ENCODE assay signal across 31 mouse cellular contexts in genomic region chr15:102969296-102969695, GRCm38 (mm10). TPM values are rescaled to one million over a fixed set of nuclear protein-coding genes. Genes with fewer than 3 reads are reported as not detected.
A peak's percentile ranks its signal among the peaks of the same experiment; 100 is the strongest.
DNase-seq lines count a peak whose midpoint lies in the region; ATAC-seq and TF ChIP-seq lines count a peak whose summit lies in the region.
"Had no signal": no experiment of that assay in that cellular context is flagged by ENCODE, and none has a peak within 500 bp of the region (broad histone marks: within the 10 kb centered on the region; RNA-seq: fewer than 3 reads in every experiment).

No protein-coding gene starts in this region.

- H3K4me1 ChIP-seq in intestine, embryonic 14.5 days (replicated peaks; ENCODE audit: control insufficient read depth, insufficient read depth, low read length), result no peaks in the 10 kb centered on the region
- no peaks in the 10 kb centered on the region for H3K4me1 ChIP-seq in intestine, postnatal 0 days (replicated peaks; ENCODE audit: control insufficient read depth, insufficient read depth, low read length)
- H3K4me1 ChIP-seq in neural tube, embryonic 11.5 days (ENCODE audit: control insufficient read depth, insufficient read depth, low read length), result no peaks in the 10 kb centered on the region
- H3K4me1 ChIP-seq in neural tube, embryonic 12.5 days, result peaks cover 8% of the 10 kb centered on the region

- no peaks in the 10 kb centered on the region for H3K36me3 ChIP-seq in intestine, embryonic 14.5 days (ENCODE audit: control insufficient read depth, insufficient read depth, low read length)
- H3K36me3 ChIP-seq in intestine, postnatal 0 days (ENCODE audit: control insufficient read depth, insufficient read depth), result no peaks in the 10 kb centered on the region
- no peaks in the 10 kb centered on the region for H3K36me3 ChIP-seq in neural tube, embryonic 11.5 days (ENCODE audit: control insufficient read depth, insufficient read depth, low read length)
- no peaks in the 10 kb centered on the region for H3K36me3 ChIP-seq in neural tube, embryonic 12.5 days
- H3K36me3 ChIP-seq: embryonic facial prominence, embryonic 12.5 days; forebrain, embryonic 12.5 days had no signal

- no peaks in the 10 kb centered on the region for H3K9me3 ChIP-seq in intestine, embryonic 14.5 days (ENCODE audit: control insufficient read depth, low read length)
- no peaks in the 10 kb centered on the region for H3K9me3 ChIP-seq in intestine, postnatal 0 days (ENCODE audit: control insufficient read depth)
- H3K9me3 ChIP-seq in neural tube, embryonic 11.5 days (ENCODE audit: control insufficient read depth, low read length), result no peaks in the 10 kb centered on the region
- no peaks in the 10 kb centered on the region for H3K9me3 ChIP-seq in neural tube, embryonic 12.5 days
- H3K9me3 ChIP-seq: embryonic facial prominence, embryonic 12.5 days; forebrain, embryonic 12.5 days had no signal

- no peak for TF ChIP-seq CTCF in intestine, postnatal 0 days (IDR thresholded peaks at IDR 0.05; ENCODE audit: low read depth)

- H3K9ac ChIP-seq in intestine, embryonic 14.5 days (ENCODE audit: low read length), result no peak overlapping the region
- H3K9ac ChIP-seq in intestine, postnatal 0 days (ENCODE audit: low read depth, low read length), result no peak overlapping the region
- peak overlapping the region; percentile 90 for H3K9ac ChIP-seq in neural tube, embryonic 11.5 days (ENCODE audit: low read length)
- peak overlapping the region; percentile 100 for H3K9ac ChIP-seq in neural tube, embryonic 12.5 days
- H3K9ac ChIP-seq: embryonic facial prominence, embryonic 12.5 days; forebrain, embryonic 12.5 days; hindbrain, embryonic 14.5 days had no signal

- no peak for ATAC-seq in intestine, embryonic 14.5 days (replicated peaks; ENCODE audit: low FRiP score, low TSS enrichment, low read depth)
- ATAC-seq in intestine, postnatal 0 days, result no peak
- ATAC-seq in neural tube, embryonic 11.5 days (ENCODE audit: insufficient read depth, low FRiP score, low TSS enrichment), result no peak
- ATAC-seq in neural tube, embryonic 12.5 days (ENCODE audit: low FRiP score, low read depth), result no peak
- ATAC-seq: CD4-positive, CD25-positive, alpha-beta regulatory T cell, adult 4 months; inflammation-experienced regulatory T-cells, adult 6 months had no signal

- H3K4me2 ChIP-seq in intestine, embryonic 14.5 days (ENCODE audit: low read length), result no peak overlapping the region
- H3K4me2 ChIP-seq in intestine, postnatal 0 days (replicated peaks; ENCODE audit: low read depth), result no peak overlapping the region
- peak overlapping the region; percentile 90 for H3K4me2 ChIP-seq in neural tube, embryonic 11.5 days (ENCODE audit: low read depth)
- H3K4me2 ChIP-seq in neural tube, embryonic 12.5 days (replicated peaks), result peak overlapping the region; percentile 86
- H3K4me2 ChIP-seq: embryonic facial prominence, embryonic 12.5 days; forebrain, embryonic 12.5 days; hindbrain, embryonic 14.5 days had no signal

- no peak overlapping the region for H3K27ac ChIP-seq in intestine, embryonic 14.5 days (ENCODE audit: low read depth)
- no peak overlapping the region for H3K27ac ChIP-seq in intestine, postnatal 0 days (ENCODE audit: low read depth, low read length)
- no peak overlapping the region for H3K27ac ChIP-seq in neural tube, embryonic 11.5 days (ENCODE audit: low read depth, low read length)
- H3K27ac ChIP-seq in neural tube, embryonic 12.5 days, result no peak overlapping the region
- H3K27ac ChIP-seq: embryonic facial prominence, embryonic 12.5 days; forebrain, embryonic 12.5 days; hindbrain, embryonic 14.5 days; stomach, postnatal 0 days had no signal

- no peak for DNase-seq in intestine, embryonic 14.5 days (ENCODE audit: low spot score)
- DNase-seq in neural tube, embryonic 11.5 days (ENCODE audit: low spot score), result no peak
- DNase-seq in neural tube, embryonic 10.5 days (ENCODE audit: extremely low spot score, low spot score), result no peak
- DNase-seq in heart, postnatal 4 days, result no peak
- DNase-seq in right cerebral cortex, postnatal 25 days, result no peak
- DNase-seq: adrenal gland, adult 2 months; cerebellum, adult 18-20 months; cerebellum, postnatal 25 days; gastrocnemius, postnatal 36 days; lung, postnatal 4 days; midbrain, embryonic 14.5 days; right cerebral cortex, adult 18-20 months; thymus, adult 2 months; thymus, postnatal 4 days had no signal

- H3K4me3 ChIP-seq in intestine, embryonic 14.5 days (ENCODE audit: low read depth, low read length), result 0 out of 2 replicates have a peak overlapping the region, but pooled peaks have one; percentile 2
- H3K4me3 ChIP-seq in intestine, postnatal 0 days (ENCODE audit: low read depth, low read length), result no peak overlapping the region
- H3K4me3 ChIP-seq in neural tube, embryonic 11.5 days (ENCODE audit: low read depth, low read length), result peak overlapping the region; percentile 95
- H3K4me3 ChIP-seq in neural tube, embryonic 12.5 days, result peak overlapping the region; percentile 38
- H3K4me3 ChIP-seq: embryonic facial prominence, embryonic 12.5 days; erythroblast, embryonic 14.5 days; forebrain, embryonic 12.5 days had no signal

- peaks cover 98% of the 10 kb centered on the region for H3K27me3 ChIP-seq in intestine, embryonic 14.5 days (replicated peaks; ENCODE audit: control insufficient read depth, insufficient read depth, low read length)
- peaks cover 98% of the 10 kb centered on the region for H3K27me3 ChIP-seq in intestine, postnatal 0 days (replicated peaks; ENCODE audit: control insufficient read depth, insufficient read depth, low read length)
- peaks cover 83% of the 10 kb centered on the region for H3K27me3 ChIP-seq in neural tube, embryonic 11.5 days (ENCODE audit: control insufficient read depth, insufficient read depth, low read length)
- H3K27me3 ChIP-seq in neural tube, embryonic 12.5 days (replicated peaks), result peaks cover 75% of the 10 kb centered on the region

- 38% methylated on average over 1 of the region's 1 CpGs for WGBS in intestine, embryonic 14.5 days
- 32% methylated on average over 1 of the region's 1 CpGs for WGBS in intestine, postnatal 0 days
- 23% methylated on average over 1 of the region's 1 CpGs for WGBS in neural tube, embryonic 11.5 days
- 26% methylated on average over 1 of the region's 1 CpGs for WGBS in neural tube, embryonic 12.5 days

RNA-seq across cellular contexts. Expression of gene Hoxc5, which starts 2.1 kb away (rescaled TPM):
- 12.2 and 14.1 TPM in 2 replicates for polyA plus RNA-seq in intestine, embryonic 14.5 days (2014; fragmentation: Nextera tagmentation; extraction: Ambion mirVana)
- 3.4 and 3.9 TPM in 2 replicates for polyA plus RNA-seq in intestine, postnatal 0 days (2015; fragmentation: Nextera tagmentation; extraction: Ambion mirVana)
- 36.3 and 37.3 TPM in 2 replicates for polyA plus RNA-seq in neural tube, embryonic 11.5 days (2014; fragmentation: Nextera tagmentation; extraction: Ambion mirVana)
- polyA plus RNA-seq in neural tube, embryonic 12.5 days (2016; fragmentation: Nextera tagmentation; extraction: Ambion mirVana), result 32.1 and 35.5 TPM in 2 replicates
- total RNA-seq in heart, postnatal 4 days (2021), result not detected
- total RNA-seq: heart, postnatal 25 days; left cerebral cortex, postnatal 14 days; megakaryocyte-erythroid progenitor cell, adult 5-6 weeks had no signal
- polyA plus RNA-seq: CD4-positive, CD25-positive, alpha-beta regulatory T cell, adult 4 months; erythroblast, embryonic 14.5 days; forebrain, embryonic 12.5 days; inflammation-experienced regulatory T-cells, adult 6 months; liver, adult 2 months had no signal

RNA-seq across cellular contexts. Expression of gene Hoxc10, which starts 2.7 kb away (rescaled TPM):
- polyA plus RNA-seq in intestine, embryonic 14.5 days (2014; fragmentation: Nextera tagmentation; extraction: Ambion mirVana), result 2.6 and 3.1 TPM in 2 replicates
- polyA plus RNA-seq in intestine, postnatal 0 days (2015; fragmentation: Nextera tagmentation; extraction: Ambion mirVana), result 0.25 TPM in 1 of 2 replicates, not detected in the other
- polyA plus RNA-seq in neural tube, embryonic 11.5 days (2014; fragmentation: Nextera tagmentation; extraction: Ambion mirVana), result 58.3 and 60.4 TPM in 2 replicates
- polyA plus RNA-seq in neural tube, embryonic 12.5 days (2016; fragmentation: Nextera tagmentation; extraction: Ambion mirVana), result 62.1 and 77.3 TPM in 2 replicates
- total RNA-seq in heart, postnatal 4 days (2021), result not detected
- total RNA-seq: heart, adult 8-10 months; heart, postnatal 25 days; left cerebral cortex, postnatal 14 days; liver, adult 2 months; megakaryocyte-erythroid progenitor cell, adult 5-6 weeks had no signal
- polyA plus RNA-seq: adrenal gland, adult 2 months; CD4-positive, CD25-positive, alpha-beta regulatory T cell, adult 4 months; embryonic facial prominence, embryonic 12.5 days; erythroblast, embryonic 14.5 days; forebrain, embryonic 12.5 days; heart, embryonic 14.5 days; hindbrain, embryonic 14.5 days; inflammation-experienced regulatory T-cells, adult 6 months; liver, adult 2 months; liver, embryonic 16.5 days; lung, embryonic 16.5 days; midbrain, embryonic 14.5 days; stomach, postnatal 0 days had no signal

RNA-seq across cellular contexts. Expression of gene Hoxc9, which starts 6.9 kb away (rescaled TPM):
- 1.7 and 1.9 TPM in 2 replicates for polyA plus RNA-seq in intestine, embryonic 14.5 days (2014; fragmentation: Nextera tagmentation; extraction: Ambion mirVana)
- polyA plus RNA-seq in intestine, postnatal 0 days (2015; fragmentation: Nextera tagmentation; extraction: Ambion mirVana), result 0.43 and 0.58 TPM in 2 replicates
- polyA plus RNA-seq in neural tube, embryonic 11.5 days (2014; fragmentation: Nextera tagmentation; extraction: Ambion mirVana), result 36.1 and 40.0 TPM in 2 replicates
- 45.2 and 47.4 TPM in 2 replicates for polyA plus RNA-seq in neural tube, embryonic 12.5 days (2016; fragmentation: Nextera tagmentation; extraction: Ambion mirVana)
- not detected for total RNA-seq in heart, postnatal 4 days (2021)
- total RNA-seq: heart, adult 8-10 months; heart, postnatal 25 days; left cerebral cortex, postnatal 14 days; liver, adult 2 months; megakaryocyte-erythroid progenitor cell, adult 5-6 weeks had no signal
- polyA plus RNA-seq: CD4-positive, CD25-positive, alpha-beta regulatory T cell, adult 4 months; embryonic facial prominence, embryonic 12.5 days; erythroblast, embryonic 14.5 days; forebrain, embryonic 12.5 days; heart, embryonic 14.5 days; inflammation-experienced regulatory T-cells, adult 6 months; liver, adult 2 months; liver, embryonic 16.5 days; lung, embryonic 16.5 days; midbrain, embryonic 14.5 days; stomach, postnatal 0 days had no signal

RNA-seq across cellular contexts. Expression of gene Hoxc11, which starts 15.1 kb away (rescaled TPM):
- polyA plus RNA-seq in intestine, embryonic 14.5 days (2014; fragmentation: Nextera tagmentation; extraction: Ambion mirVana), result 0.11 TPM in 2 replicates
- polyA plus RNA-seq in intestine, postnatal 0 days (2015; fragmentation: Nextera tagmentation; extraction: Ambion mirVana), result not detected in 2 replicates
- 1.9 and 2.0 TPM in 2 replicates for polyA plus RNA-seq in neural tube, embryonic 11.5 days (2014; fragmentation: Nextera tagmentation; extraction: Ambion mirVana)
- 4.3 and 5.7 TPM in 2 replicates for polyA plus RNA-seq in neural tube, embryonic 12.5 days (2016; fragmentation: Nextera tagmentation; extraction: Ambion mirVana)
- not detected for total RNA-seq in heart, postnatal 4 days (2021)
- total RNA-seq: adrenal gland, adult 2 months; heart, adult 8-10 months; heart, postnatal 25 days; left cerebral cortex, postnatal 14 days; liver, adult 2 months; megakaryocyte-erythroid progenitor cell, adult 5-6 weeks had no signal
- polyA plus RNA-seq: adrenal gland, adult 2 months; CD4-positive, CD25-positive, alpha-beta regulatory T cell, adult 4 months; embryonic facial prominence, embryonic 12.5 days; erythroblast, embryonic 14.5 days; forebrain, embryonic 12.5 days; heart, embryonic 14.5 days; hindbrain, embryonic 14.5 days; inflammation-experienced regulatory T-cells, adult 6 months; liver, adult 2 months; liver, embryonic 16.5 days; lung, embryonic 16.5 days; midbrain, embryonic 14.5 days; stomach, postnatal 0 days had no signal

RNA-seq across cellular contexts. Expression of gene Hoxc8, which starts 21.1 kb away (rescaled TPM):
- polyA plus RNA-seq in intestine, embryonic 14.5 days (2014; fragmentation: Nextera tagmentation; extraction: Ambion mirVana), result 9.5 and 11.9 TPM in 2 replicates
- 3.5 and 4.6 TPM in 2 replicates for polyA plus RNA-seq in intestine, postnatal 0 days (2015; fragmentation: Nextera tagmentation; extraction: Ambion mirVana)
- polyA plus RNA-seq in neural tube, embryonic 11.5 days (2014; fragmentation: Nextera tagmentation; extraction: Ambion mirVana), result 63.7 and 67.1 TPM in 2 replicates
- polyA plus RNA-seq in neural tube, embryonic 12.5 days (2016; fragmentation: Nextera tagmentation; extraction: Ambion mirVana), result 44.5 and 65.6 TPM in 2 replicates
- total RNA-seq in heart, postnatal 4 days (2021), result not detected
- total RNA-seq: heart, adult 8-10 months; heart, postnatal 25 days; left cerebral cortex, postnatal 14 days; liver, adult 2 months; megakaryocyte-erythroid progenitor cell, adult 5-6 weeks had no signal
- polyA plus RNA-seq: embryonic facial prominence, embryonic 12.5 days; erythroblast, embryonic 14.5 days; forebrain, embryonic 12.5 days; heart, embryonic 14.5 days; liver, adult 2 months; liver, embryonic 16.5 days; midbrain, embryonic 14.5 days had no signal

Comparison
In these comparisons a context has a peak if more than half of its experiments do, and no peak if none do; other contexts are left out.
1. H3K4me2 ChIP-seq: peak in neural tube, embryonic 11.5 days (single experiment) and neural tube, embryonic 12.5 days (single experiment); none in intestine, embryonic 14.5 days (single experiment) and intestine, postnatal 0 days (single experiment).
2. H3K9ac ChIP-seq: peak in neural tube, embryonic 11.5 days (single experiment) and neural tube, embryonic 12.5 days (single experiment); none in intestine, embryonic 14.5 days (single experiment) and intestine, postnatal 0 days (single experiment).
3. RNA of gene Hoxc10, which starts 2.7 kb away (polyA plus RNA-seq): 62.1 to 77.3 TPM in neural tube, embryonic 12.5 days and 58.3 to 60.4 TPM in neural tube, embryonic 11.5 days; 2.6 to 3.1 TPM in intestine, embryonic 14.5 days and 0.25 TPM in intestine, postnatal 0 days; every median in the first group is over 10 times any median in the second.
4. RNA of gene Hoxc9, which starts 6.9 kb away (polyA plus RNA-seq): 45.2 to 47.4 TPM in neural tube, embryonic 12.5 days and 36.1 to 40.0 TPM in neural tube, embryonic 11.5 days; 1.7 to 1.9 TPM in intestine, embryonic 14.5 days and 0.43 to 0.58 TPM in intestine, postnatal 0 days; every median in the first group is over 10 times any median in the second.